Mouse (Mus musculus): ENCODE measurements at regions not wholly inside any gene's neighbourhood (a gene's known extent, or its start where the extent isn't known, plus 50 kb on each side); places are given as distances from the start of the nearest gene placed in this dataset.

DNA sequence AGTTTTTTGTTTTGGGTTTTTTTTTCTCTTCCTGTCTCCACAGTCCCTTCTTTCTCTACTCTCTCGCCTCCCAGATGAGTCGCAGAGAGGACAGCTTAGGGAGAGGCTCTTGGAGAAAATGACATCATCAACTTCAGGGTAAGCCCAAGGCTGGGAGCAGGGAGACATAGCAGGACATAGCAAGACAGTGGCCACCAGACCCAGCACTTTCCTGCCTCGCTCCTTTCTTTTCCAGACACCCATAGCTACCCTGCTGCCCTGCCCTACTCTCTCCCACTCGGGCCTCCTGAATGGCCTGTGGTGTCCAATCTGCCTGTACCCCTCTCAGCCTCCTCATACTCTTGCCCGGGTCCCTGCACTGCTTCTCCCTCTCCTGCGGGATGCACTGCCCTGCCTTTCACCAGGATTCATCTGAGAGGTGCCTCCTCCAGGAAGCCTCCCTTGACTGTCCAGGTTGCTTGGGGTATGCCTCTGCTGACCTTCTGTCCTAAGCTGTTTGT is 133.8 kb downstream of the Hmg20a start:
- TF ChIP-seq CTCF (IDR thresholded peaks at IDR 0.05; ENCODE audit: low read depth, low read length) (no peak), POLR2A (IDR thresholded peaks at IDR 0.05; ENCODE audit: insufficient read depth, low read length) (no peak), EP300 (IDR thresholded peaks at IDR 0.05; ENCODE audit: insufficient read depth, low read depth, low read length) (no peak)
